Mouse (Mus musculus) adrenal gland, adult 2 months (tissue): ENCODE results near the gene Efcab2. TPM values are rescaled to one million over a fixed set of nuclear protein-coding genes. Genes with fewer than 3 reads are reported as not detected.
"Not testable (repeated sequence)": the region's sequence is repeated elsewhere in the genome, so short reads cannot be mapped to it uniquely, and the experiment has no call there.

Experiments used
- DNase-seq: peaks from one replicate; pipeline ENCODE4 v3.0.0; 2021
- polyA plus RNA-seq: library from polyadenylated mRNA; depleted of rRNA; stranded (reverse); fragments of >200 nt; gene quantifications from 2 replicates; pipeline ENCODE4 v1.2.3, GENCODE M21; 2012
- total RNA-seq, 2 experiments: library from RNA; stranded (reverse); gene quantifications; 2 replicates each; pipeline ENCODE4 v1.2.3; 2021

Gene Efcab2
- total and polyA plus RNA-seq, 3 experiments: 0.07 to 2.9 (median 2.6) TPM

- peak; percentile 92 for DNase-seq
Observed at GRCm38 (mm10) chr1:178405445-178405911, 407 bp upstream of the Efcab2 start.

GRCm38 (mm10) chr1:178406765-178407645, 1.1 kb downstream of the Efcab2 start:
- DNase-seq: no peak

- DNase-seq: no peak
Observed at GRCm38 (mm10) chr1:178407651-178408050, 1.8 kb downstream of the Efcab2 start.

- DNase-seq: peak; percentile 17
Observed at GRCm38 (mm10) chr1:178408901-178409361, 3.0 kb downstream of the Efcab2 start.

- DNase-seq: not testable (repeated sequence)
Observed at GRCm38 (mm10) chr1:178413367-178413766, 7.5 kb downstream of the Efcab2 start.

GRCm38 (mm10) chr1:178419608-178420007, 13.7 kb downstream of the Efcab2 start:
- no peak for DNase-seq

- DNase-seq: no peak
Observed at GRCm38 (mm10) chr1:178423662-178424061, 17.8 kb downstream of the Efcab2 start.

GRCm38 (mm10) chr1:178431619-178432444, 25.9 kb downstream of the Efcab2 start:
- no peak for DNase-seq

- no peak for DNase-seq
Observed at GRCm38 (mm10) chr1:178433619-178434018, 27.7 kb downstream of the Efcab2 start.

GRCm38 (mm10) chr1:178444407-178444806, 38.5 kb downstream of the Efcab2 start:
- DNase-seq: no peak

- DNase-seq: no peak
Observed at GRCm38 (mm10) chr1:178447036-178447435, 41.2 kb downstream of the Efcab2 start.

- peak; percentile 8 for DNase-seq
Observed at GRCm38 (mm10) chr1:178448271-178448744, 42.4 kb downstream of the Efcab2 start.

GRCm38 (mm10) chr1:178449172-178449571, 43.3 kb downstream of the Efcab2 start:
- peak; percentile 85 for DNase-seq

GRCm38 (mm10) chr1:178449933-178450332, 44.0 kb downstream of the Efcab2 start:
- no peak for DNase-seq

- no peak for DNase-seq
Observed at GRCm38 (mm10) chr1:178454125-178454524, 48.2 kb downstream of the Efcab2 start.

GRCm38 (mm10) chr1:178455120-178455519, 49.2 kb downstream of the Efcab2 start:
- no peak for DNase-seq

- no peak for DNase-seq
Observed at GRCm38 (mm10) chr1:178458029-178458428, 52.1 kb downstream of the Efcab2 start.

- DNase-seq: peak; percentile 77
Observed at GRCm38 (mm10) chr1:178463712-178464111, 57.8 kb downstream of the Efcab2 start.

- no peak for DNase-seq
Observed at GRCm38 (mm10) chr1:178464140-178464539, 58.3 kb downstream of the Efcab2 start.

GRCm38 (mm10) chr1:178467594-178467993, 61.7 kb downstream of the Efcab2 start:
- DNase-seq: no peak

- no peak for DNase-seq
Observed at GRCm38 (mm10) chr1:178468280-178468679, 62.4 kb downstream of the Efcab2 start.

- DNase-seq: no peak
Observed at GRCm38 (mm10) chr1:178483854-178484253, 78.0 kb downstream of the Efcab2 start.
